Mouse (Mus musculus) midbrain, embryonic 12.5 days (tissue): ENCODE measurements at regions not wholly inside any gene's neighbourhood (a gene's known extent, or its start where the extent isn't known, plus 50 kb on each side); places are given as distances from the start of the nearest gene placed in this dataset.

ENCODE experiments used
- ATAC-seq: fragments of 200-750 bp; cut with Nextera tagmentation; 2 replicates; pipeline ENCODE4 v1.8.0; 2017; ENCODE audit warnings: low read depth, moderate TSS enrichment, moderate library complexity; ENCODE audit not compliant: low FRiP score
- H3K27ac ChIP-seq: fragments of 300-500 bp; sonication (generic); replicated peaks from 2 replicates; pipeline ENCODE4 v1.5.1; 2016; ENCODE audit warnings: mild to moderate bottlenecking
- H3K27me3 ChIP-seq: fragments of 300-500 bp; sonication (generic); 2 replicates; pipeline ENCODE4 v1.6.1; 2016; ENCODE audit warnings: mild to moderate bottlenecking
- H3K36me3 ChIP-seq: fragments of 300-500 bp; sonication (generic); 2 replicates; pipeline ENCODE4 v1.6.1; 2016
- H3K4me1 ChIP-seq: fragments of 300-500 bp; sonication (generic); 2 replicates; pipeline ENCODE4 v1.6.1; 2016
- H3K4me2 ChIP-seq: fragments of 300-500 bp; sonication (generic); replicated peaks from 2 replicates; pipeline ENCODE4 v1.6.1; 2016; ENCODE audit warnings: mild to moderate bottlenecking, moderate library complexity
- H3K4me3 ChIP-seq: fragments of 300-500 bp; sonication (generic); 2 replicates; pipeline ENCODE4 v1.5.1; 2016; ENCODE audit warnings: mild to moderate bottlenecking
- H3K9ac ChIP-seq: fragments of 300-500 bp; sonication (generic); replicated peaks from 2 replicates; pipeline ENCODE4 v1.6.1; 2016; ENCODE audit warnings: mild to moderate bottlenecking, moderate library complexity
- H3K9me3 ChIP-seq: fragments of 300-500 bp; sonication (generic); 2 replicates; pipeline ENCODE4 v1.6.1; 2016; ENCODE audit warnings: mild to moderate bottlenecking
- WGBS: fragments of 180-500 bp; shearing (Covaris S2); methylation state at CpG from one replicate; pipeline ENCODE4 v1.1.7; 2016; 5-methylcytosine and 5-hydroxymethylcytosine counted together

DNA sequence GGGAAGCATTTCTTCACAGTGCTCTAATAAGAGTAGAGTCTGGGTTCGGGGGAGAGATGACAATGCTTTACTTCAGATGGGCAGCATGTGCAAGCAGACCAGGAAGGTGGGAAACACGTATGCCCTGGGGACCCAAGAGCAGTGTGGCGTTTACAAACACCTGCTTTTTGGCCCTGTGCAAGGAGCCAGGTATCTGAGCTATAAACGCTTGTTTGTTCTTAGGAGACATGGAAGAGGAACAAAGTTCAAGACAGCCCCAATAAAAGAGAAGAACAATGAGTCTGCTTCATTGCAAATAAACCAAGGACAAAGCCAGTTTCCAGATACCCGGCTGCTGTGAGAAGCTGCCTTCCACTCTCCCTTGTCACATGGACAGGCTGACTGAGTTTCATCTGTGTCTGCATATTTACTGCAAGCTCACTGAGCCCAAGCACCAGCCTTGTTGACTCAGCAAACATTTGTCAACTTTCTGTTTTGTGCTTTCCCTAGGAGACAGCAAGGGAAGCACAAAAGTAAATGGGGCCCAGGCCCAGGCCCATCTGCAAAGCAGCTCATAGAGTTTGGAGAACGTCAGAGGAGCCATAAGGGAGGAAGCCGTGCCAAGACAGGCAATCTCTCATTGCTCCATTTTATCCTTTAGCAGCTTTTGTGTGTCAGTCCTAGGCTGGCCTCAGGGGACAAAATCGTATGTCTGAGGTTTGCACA lies 136.1 kb upstream of the Cxcl12 start:
- H3K9me3 ChIP-seq = no peaks in the 10 kb centered on the region
- H3K36me3 ChIP-seq = no peaks in the 10 kb centered on the region
- no peak overlapping the region for H3K4me3 ChIP-seq
- 68% methylated on average over 8 of the region's 8 CpGs for WGBS
- H3K9ac ChIP-seq = no peak overlapping the region
- no peaks in the 10 kb centered on the region for H3K4me1 ChIP-seq
- no peak overlapping the region for H3K4me2 ChIP-seq
- ATAC-seq = no peak
- no peaks in the 10 kb centered on the region for H3K27me3 ChIP-seq
- H3K27ac ChIP-seq = no peak overlapping the region

DNA sequence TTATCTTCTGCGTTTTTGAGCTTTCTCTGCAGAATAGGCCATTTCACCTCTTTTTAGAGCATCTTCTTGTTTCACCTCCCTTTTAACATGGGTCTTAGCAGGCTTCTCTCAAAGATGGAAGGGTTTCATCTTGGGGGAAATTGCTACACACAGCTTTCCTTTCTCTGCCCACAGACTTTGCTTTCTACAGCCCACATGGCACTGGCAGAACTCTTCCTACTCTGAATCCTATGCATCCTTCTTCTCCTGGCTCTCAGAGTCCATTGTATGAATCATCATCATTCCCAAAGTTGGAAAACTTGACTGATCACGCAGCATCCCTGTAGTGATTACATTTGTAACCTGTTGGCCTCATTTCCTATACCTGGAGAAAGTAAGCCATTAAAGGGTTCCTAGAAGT lies 124.6 kb upstream of the Cxcl12 start:
- Histone ChIP-seq H3K4me2 (no peak overlapping the region), H3K9ac (no peak overlapping the region), H3K36me3 (no peaks in the 10 kb centered on the region), H3K4me3 (no peak overlapping the region), H3K4me1 (no peaks in the 10 kb centered on the region), H3K27ac (no peak overlapping the region), H3K9me3 (no peaks in the 10 kb centered on the region), H3K27me3 (no peaks in the 10 kb centered on the region)
- 82% methylated on average over 2 of the region's 2 CpGs for WGBS
- no peak for ATAC-seq

DNA sequence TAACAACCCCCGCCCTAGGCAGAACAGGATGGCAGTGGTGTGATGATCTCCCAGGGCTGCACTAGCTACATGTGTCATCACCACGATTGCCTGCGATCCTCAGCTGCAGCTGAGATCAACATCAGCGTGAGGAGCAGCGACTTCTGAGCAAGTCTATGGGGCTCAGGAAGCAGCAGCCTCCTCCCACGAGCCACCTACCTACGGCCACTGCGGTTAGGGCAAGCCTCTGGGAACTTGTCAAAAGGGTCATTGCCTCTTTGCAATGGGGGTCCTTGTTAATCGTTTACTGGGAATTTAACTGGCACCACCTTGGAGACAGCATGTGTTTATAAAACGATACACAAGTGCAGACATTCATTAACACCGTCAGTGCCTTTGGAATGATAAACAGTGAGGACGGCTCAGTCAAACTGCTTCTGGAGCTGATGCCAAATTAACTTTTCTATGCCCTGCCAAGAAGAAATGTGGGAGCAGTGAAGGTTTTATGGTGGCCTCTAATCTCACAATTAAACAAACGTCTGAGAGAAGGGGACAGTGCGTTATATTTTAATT lies 118.8 kb upstream of the Cxcl12 start:
- no peak overlapping the region for H3K4me3 ChIP-seq
- WGBS = 72% methylated on average over 14 of the region's 14 CpGs
- no peak overlapping the region for H3K9ac ChIP-seq
- no peaks in the 10 kb centered on the region for H3K4me1 ChIP-seq
- H3K27ac ChIP-seq = no peak overlapping the region
- no peak overlapping the region for H3K4me2 ChIP-seq
- H3K36me3 ChIP-seq = no peaks in the 10 kb centered on the region
- no peak for ATAC-seq
- H3K27me3 ChIP-seq = no peaks in the 10 kb centered on the region
- H3K9me3 ChIP-seq = no peaks in the 10 kb centered on the region

GRCm38 (mm10) chr6:117060688-117061087 lies 107.6 kb upstream of the Cxcl12 start:
- Histone ChIP-seq H3K36me3 (no peaks in the 10 kb centered on the region), H3K27ac (no peak overlapping the region), H3K9me3 (no peaks in the 10 kb centered on the region), H3K9ac (no peak overlapping the region), H3K27me3 (no peaks in the 10 kb centered on the region), H3K4me3 (no peak overlapping the region), H3K4me1 (no peaks in the 10 kb centered on the region), H3K4me2 (no peak overlapping the region)
- 94% methylated on average over 3 of the region's 3 CpGs for WGBS
- no peak for ATAC-seq

GRCm38 (mm10) chr6:117067541-117068305 lies 100.6 kb upstream of the Cxcl12 start:
- H3K36me3 ChIP-seq = no peaks in the 10 kb centered on the region
- no peak overlapping the region for H3K4me2 ChIP-seq
- H3K4me3 ChIP-seq = no peak overlapping the region
- no peaks in the 10 kb centered on the region for H3K27me3 ChIP-seq
- WGBS = 76% methylated on average over 9 of the region's 9 CpGs
- ATAC-seq = no peak
- no peak overlapping the region for H3K27ac ChIP-seq
- no peak overlapping the region for H3K9ac ChIP-seq
- H3K9me3 ChIP-seq = no peaks in the 10 kb centered on the region
- no peaks in the 10 kb centered on the region for H3K4me1 ChIP-seq

GRCm38 (mm10) chr6:117071311-117071710 lies 97.0 kb upstream of the Cxcl12 start:
- Histone ChIP-seq H3K27me3 (no peaks in the 10 kb centered on the region), H3K9me3 (no peaks in the 10 kb centered on the region), H3K9ac (no peak overlapping the region), H3K4me3 (no peak overlapping the region), H3K4me1 (no peaks in the 10 kb centered on the region), H3K4me2 (no peak overlapping the region), H3K36me3 (no peaks in the 10 kb centered on the region), H3K27ac (no peak overlapping the region)
- no peak for ATAC-seq
- 78% methylated on average over 6 of the region's 6 CpGs for WGBS

- H3K4me1 ChIP-seq = no peaks in the 10 kb centered on the region
- H3K36me3 ChIP-seq = no peaks in the 10 kb centered on the region
- no peak overlapping the region for H3K27ac ChIP-seq
- H3K9ac ChIP-seq = no peak overlapping the region
- no peak for ATAC-seq
- H3K4me2 ChIP-seq = no peak overlapping the region
- 88% methylated on average over 8 of the region's 8 CpGs for WGBS
- no peak overlapping the region for H3K4me3 ChIP-seq
- no peaks in the 10 kb centered on the region for H3K27me3 ChIP-seq
- no peaks in the 10 kb centered on the region for H3K9me3 ChIP-seq
Observed at GRCm38 (mm10) chr6:117071857-117072256, 96.5 kb upstream of the Cxcl12 start.

GRCm38 (mm10) chr6:117079500-117079899 lies 88.8 kb upstream of the Cxcl12 start:
- H3K4me1 ChIP-seq = no peaks in the 10 kb centered on the region
- 75% methylated on average over 5 of the region's 5 CpGs for WGBS
- no peaks in the 10 kb centered on the region for H3K9me3 ChIP-seq
- no peaks in the 10 kb centered on the region for H3K36me3 ChIP-seq
- ATAC-seq = no peak
- no peak overlapping the region for H3K27ac ChIP-seq
- H3K4me2 ChIP-seq = no peak overlapping the region
- H3K4me3 ChIP-seq = no peak overlapping the region
- no peak overlapping the region for H3K9ac ChIP-seq
- H3K27me3 ChIP-seq = no peaks in the 10 kb centered on the region

- 47% methylated on average over 13 of the region's 13 CpGs for WGBS
- Histone ChIP-seq H3K36me3 (no peaks in the 10 kb centered on the region), H3K27me3 (no peaks in the 10 kb centered on the region), H3K4me1 (no peaks in the 10 kb centered on the region), H3K9me3 (no peaks in the 10 kb centered on the region), H3K27ac (no peak overlapping the region), H3K9ac (no peak overlapping the region), H3K4me2 (no peak overlapping the region), H3K4me3 (no peak overlapping the region)
- no peak for ATAC-seq
Observed at GRCm38 (mm10) chr6:117080973-117081372, 87.4 kb upstream of the Cxcl12 start.

- H3K36me3 ChIP-seq = no peaks in the 10 kb centered on the region
- H3K27me3 ChIP-seq = no peaks in the 10 kb centered on the region
- no peak overlapping the region for H3K4me3 ChIP-seq
- 52% methylated on average over 6 of the region's 6 CpGs for WGBS
- no peak overlapping the region for H3K27ac ChIP-seq
- no peaks in the 10 kb centered on the region for H3K9me3 ChIP-seq
- ATAC-seq = no peak
- H3K4me2 ChIP-seq = no peak overlapping the region
- no peaks in the 10 kb centered on the region for H3K4me1 ChIP-seq
- no peak overlapping the region for H3K9ac ChIP-seq
Observed at GRCm38 (mm10) chr6:117084211-117084610, 84.1 kb upstream of the Cxcl12 start.

GRCm38 (mm10) chr6:117084833-117085500 lies 83.4 kb upstream of the Cxcl12 start:
- H3K9me3 ChIP-seq = no peaks in the 10 kb centered on the region
- H3K4me3 ChIP-seq = no peak overlapping the region
- no peak for ATAC-seq
- no peaks in the 10 kb centered on the region for H3K4me1 ChIP-seq
- no peaks in the 10 kb centered on the region for H3K27me3 ChIP-seq
- H3K27ac ChIP-seq = no peak overlapping the region
- H3K9ac ChIP-seq = no peak overlapping the region
- H3K36me3 ChIP-seq = no peaks in the 10 kb centered on the region
- H3K4me2 ChIP-seq = no peak overlapping the region
- WGBS = 90% methylated on average over 13 of the region's 13 CpGs

DNA sequence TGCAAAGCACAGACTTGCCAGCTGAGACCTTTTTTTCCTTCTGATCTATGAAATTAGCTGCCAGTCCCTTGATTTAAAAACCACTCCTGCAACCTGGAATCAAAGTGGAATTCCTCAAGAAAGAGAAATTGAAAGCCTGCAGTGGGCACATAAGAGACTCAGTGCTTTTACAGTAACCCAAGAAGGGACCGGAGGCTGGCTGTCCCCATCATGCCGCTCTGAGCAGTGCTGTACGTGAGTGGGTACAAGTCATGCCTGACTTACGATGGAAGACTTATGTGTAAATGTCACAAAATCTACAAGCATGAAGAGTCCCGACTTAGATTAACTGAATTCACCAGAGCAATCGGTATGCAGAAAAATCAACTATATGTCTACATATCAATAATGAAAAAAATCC lies 73.6 kb upstream of the Cxcl12 start:
- H3K9me3 ChIP-seq = no peaks in the 10 kb centered on the region
- ATAC-seq = no peak
- H3K9ac ChIP-seq = no peak overlapping the region
- no peaks in the 10 kb centered on the region for H3K36me3 ChIP-seq
- H3K27me3 ChIP-seq = no peaks in the 10 kb centered on the region
- no peaks in the 10 kb centered on the region for H3K4me1 ChIP-seq
- 89% methylated on average over 6 of the region's 6 CpGs for WGBS
- no peak overlapping the region for H3K27ac ChIP-seq
- H3K4me2 ChIP-seq = no peak overlapping the region
- no peak overlapping the region for H3K4me3 ChIP-seq
